Mouse (Mus musculus) naive thymus-derived CD4-positive, alpha-beta T cell, adult 2 months (primary cell): Measurements from ENCODE around the gene Olfr1328.
"Not testable (repeated sequence)": the region's sequence is repeated elsewhere in the genome, so short reads cannot be mapped to it uniquely, and the experiment has no call there.

Source experiments
- DNase-seq: peaks from one replicate; pipeline ENCODE4 v3.0.0-alpha.2; 2011; ENCODE audit warnings: low read depth

Olfr1328 gene

DNA sequence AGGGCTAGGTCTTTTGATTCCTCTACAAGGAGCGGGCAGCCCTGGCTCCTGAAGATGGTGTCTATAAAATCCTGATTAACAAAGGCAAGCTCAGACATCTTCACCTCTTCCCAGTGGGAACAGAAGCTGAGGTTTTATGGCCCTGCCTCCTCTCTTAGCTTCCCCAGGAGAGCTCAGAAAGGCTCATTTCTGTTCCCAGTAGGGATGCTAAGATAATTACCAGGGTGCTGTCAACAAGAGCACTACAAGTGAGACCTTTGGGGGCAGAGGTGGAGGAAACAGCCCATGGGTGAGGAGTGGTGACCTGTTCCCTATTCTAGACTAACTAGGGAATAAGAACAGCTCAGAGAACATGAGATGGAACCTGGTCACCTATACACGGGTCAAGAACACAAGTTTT lies at the start of gene Olfr1328:
Gene Olfr1328 (minus strand): TSS at position 101 of the 400 bp plus-strand sequence.
- no peak for DNase-seq

DNA sequence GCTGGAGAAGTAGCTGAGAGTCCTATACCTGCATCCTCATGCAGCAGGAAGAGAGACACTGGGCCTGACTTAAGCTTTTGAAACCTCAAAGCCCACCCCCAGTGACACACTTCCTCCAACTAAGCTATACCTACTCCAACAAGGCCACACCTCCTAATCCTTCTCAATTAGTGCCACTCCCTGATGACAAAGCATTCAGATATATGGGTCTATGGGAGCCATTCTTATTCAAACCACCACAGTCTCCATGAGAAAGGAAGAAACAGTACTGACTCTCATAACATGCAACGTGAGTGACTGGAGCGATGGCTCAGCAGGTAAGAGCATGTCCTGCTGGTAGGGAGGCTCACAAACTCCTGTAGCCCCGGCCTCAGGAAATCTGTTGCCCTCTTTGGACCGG lies 46.9 kb upstream of the Olfr1328 start:
- no peak for DNase-seq

DNA sequence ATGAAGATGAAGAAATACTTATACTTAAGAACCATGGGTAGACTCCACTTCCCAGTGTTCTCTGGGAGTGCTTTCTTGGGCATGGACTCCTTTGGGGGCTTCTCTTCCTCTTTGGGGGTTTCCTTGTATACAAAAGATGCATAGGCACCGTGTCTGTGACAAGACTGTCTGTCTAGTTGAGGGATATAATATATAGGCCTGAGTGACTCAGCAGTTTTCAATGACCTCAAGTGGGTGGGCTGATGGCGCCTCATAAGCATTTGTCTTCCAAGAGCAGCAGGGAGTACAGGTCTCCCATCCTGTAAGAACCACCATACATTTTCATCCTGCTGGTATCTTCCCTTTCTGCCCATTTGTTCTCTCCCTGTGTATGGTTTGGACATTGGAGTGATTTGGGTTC lies 34.9 kb upstream of the Olfr1328 start:
- no peak for DNase-seq

DNA sequence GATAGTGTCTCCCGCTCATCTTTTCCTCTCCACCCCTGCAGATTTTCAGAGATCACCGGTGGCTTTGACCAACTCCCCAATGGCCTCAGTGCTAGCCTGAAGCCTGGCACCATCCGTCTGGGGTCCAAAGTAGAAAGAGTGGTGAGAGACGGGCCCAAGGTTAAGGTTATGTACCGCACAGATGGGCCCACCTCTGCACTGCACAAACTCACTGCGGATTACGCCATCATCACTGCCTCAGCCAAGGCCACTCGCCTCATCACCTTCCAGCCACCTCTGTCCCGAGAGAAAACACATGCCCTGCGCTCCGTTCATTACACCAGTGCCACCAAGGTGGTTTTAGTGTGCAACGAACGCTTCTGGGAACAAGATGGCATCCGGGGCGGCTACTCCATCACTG lies 29.3 kb upstream of the Olfr1328 start:
- DNase-seq = no peak

DNA sequence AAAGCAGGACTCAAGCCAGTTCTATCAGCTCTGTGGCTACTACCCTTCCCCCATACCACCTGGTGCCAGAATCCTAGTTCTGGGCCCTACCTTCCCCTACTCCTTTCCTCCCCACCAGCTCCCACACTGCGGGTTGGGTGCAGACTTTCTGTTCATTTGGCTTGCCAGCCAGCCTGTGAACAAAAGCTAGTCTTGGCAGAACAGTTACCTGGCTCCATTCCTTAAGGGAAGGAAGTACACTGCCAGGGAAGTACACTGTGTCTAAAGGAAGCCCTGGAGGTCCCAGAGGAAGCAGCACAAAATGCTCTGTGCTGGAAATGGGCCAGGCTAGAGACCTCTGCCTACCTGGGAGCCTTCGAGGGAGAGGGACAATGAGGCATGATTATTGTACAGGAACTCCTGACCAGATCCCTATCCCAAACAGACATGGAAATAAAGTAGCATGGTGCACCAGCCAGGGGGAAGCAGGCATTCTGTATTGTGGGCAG lies 22.8 kb upstream of the Olfr1328 start, which contains the start of gene Lao1:
Gene Lao1 (plus strand): TSS at position 438 of the 488 bp plus-strand sequence.
- DNase-seq = no peak

DNA sequence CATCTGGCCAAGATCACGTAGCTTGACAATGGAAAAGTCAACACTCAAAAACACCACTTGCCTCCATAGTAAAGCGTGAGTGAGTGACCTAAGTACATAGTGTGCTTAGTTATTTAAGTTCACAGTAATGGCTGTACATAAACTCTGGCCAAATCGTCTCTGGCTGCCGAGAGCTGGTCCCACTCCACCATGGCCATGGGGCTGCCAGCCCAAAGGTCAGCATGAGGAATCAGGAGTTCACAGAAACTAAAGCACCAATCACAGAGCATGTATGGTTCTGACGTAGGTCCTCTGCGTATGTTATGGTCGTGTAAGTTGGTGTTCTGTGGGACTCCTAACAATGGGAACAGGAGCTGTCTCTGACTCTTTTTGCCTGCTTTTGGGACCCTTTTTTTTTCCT lies 20.4 kb upstream of the Olfr1328 start:
- no peak for DNase-seq

DNA sequence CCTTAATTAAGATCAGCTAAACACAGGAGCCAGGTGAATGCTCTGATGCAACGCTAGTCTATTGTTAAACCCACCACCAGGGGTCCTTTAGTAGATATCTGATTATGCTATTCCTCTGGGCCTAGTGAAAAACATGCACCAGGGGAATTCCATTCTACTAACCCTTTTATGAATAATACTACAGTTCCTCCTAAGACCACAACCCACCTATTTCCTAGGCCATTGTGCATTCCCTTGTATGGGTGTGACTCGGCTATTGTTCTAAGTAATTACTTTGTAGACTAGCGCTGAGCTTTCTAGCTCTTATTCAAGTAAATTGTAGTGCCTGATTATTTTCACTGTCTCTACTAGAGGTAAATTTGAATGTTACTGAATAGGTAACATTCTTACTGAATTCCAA lies 7.1 kb downstream of the Olfr1328 start:
- DNase-seq = not testable (repeated sequence)

DNA sequence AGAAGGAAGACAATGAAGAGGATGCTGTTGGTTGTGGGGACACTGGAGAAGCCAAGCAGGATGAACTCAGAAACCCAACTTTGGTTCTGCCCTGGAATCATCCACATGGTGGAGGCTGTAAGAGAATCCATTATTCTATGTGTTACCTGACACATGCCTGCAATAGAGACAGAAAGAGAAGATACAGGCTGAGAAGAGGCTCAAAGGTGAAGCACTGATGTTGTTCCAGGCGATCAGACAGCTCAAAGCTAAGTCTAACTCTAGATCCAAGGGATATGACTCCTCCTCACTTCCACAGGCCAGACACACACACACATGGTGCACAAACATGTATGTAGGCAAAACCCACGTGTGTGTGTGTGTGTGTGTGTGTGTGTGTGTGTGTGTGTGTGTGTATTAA lies 21.0 kb downstream of the Olfr1328 start, which contains the start of gene Olfr1329:
Gene Olfr1329 (minus strand): TSS at position 101 of the 400 bp plus-strand sequence.
- not testable (repeated sequence) for DNase-seq

DNA sequence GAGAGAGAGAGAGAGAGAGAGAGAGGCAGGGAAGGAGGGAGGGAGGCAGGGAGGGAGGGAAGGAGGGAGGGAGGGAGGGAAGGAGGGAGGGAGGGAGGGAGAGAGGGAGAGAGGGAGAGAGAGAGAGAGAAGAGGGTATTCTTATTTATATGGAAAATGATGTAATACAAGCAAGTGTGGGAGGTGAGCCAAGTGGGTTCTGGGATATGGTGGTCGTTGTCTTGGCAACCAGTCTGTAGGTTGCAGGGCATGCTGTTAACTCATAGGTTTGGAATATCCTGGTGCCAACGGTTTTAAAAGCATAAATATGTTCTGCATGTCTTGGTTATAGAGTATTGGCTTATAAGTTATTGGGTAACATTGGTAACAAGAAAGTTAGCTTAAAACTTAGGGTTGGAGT lies 36.4 kb downstream of the Olfr1328 start:
- DNase-seq = no peak

DNA sequence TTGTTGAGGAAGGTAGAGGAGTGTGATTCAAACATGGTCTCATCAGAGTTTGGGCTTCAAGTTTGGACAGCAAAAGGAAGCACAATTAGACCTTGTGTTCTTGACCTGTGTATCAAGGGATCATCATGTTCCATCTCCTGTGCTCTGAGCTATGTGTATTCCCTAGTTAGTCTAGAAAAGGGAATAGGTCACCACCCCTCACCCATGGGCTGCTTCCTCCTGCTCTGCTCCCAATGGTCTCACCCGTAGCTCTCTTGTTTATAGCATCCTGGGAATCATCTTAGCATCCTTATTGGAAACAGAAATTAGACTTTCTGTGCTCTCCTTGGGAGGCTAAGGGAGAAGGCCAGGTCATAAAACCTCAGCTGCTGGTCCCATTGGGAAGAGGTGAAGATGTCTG lies 50.1 kb downstream of the Olfr1328 start, which contains the start of gene Olfr1330:
Gene Olfr1330 (plus strand): TSS at position 301 of the 400 bp plus-strand sequence.
- no peak for DNase-seq
